Mouse (Mus musculus) brain, adult 10 weeks (tissue): ENCODE results near the gene Gm9049. TPM values are rescaled to one million over a fixed set of nuclear protein-coding genes. Genes with fewer than 3 reads are reported as not detected.

Experiments used
- polyA plus RNA-seq: library from polyadenylated mRNA; stranded (reverse); fragments of 350-450 nt; fragmentation: Illumina TruSeq; extraction: RNeasy Lipid Tissue Mini Kit (QIAGEN cat#74804); gene quantifications from one replicate; pipeline ENCODE4 v1.2.3, GENCODE M21; 2015; ENCODE audit warnings: low read depth, low replicate concordance

Gm9049 gene
- not detected for polyA plus RNA-seq

GRCm38 (mm10) chr10:118354005-118354404 is at the start of gene Gm9049:
Gene Gm9049, minus strand, starts transcription at chr10:118354105.

DNA sequence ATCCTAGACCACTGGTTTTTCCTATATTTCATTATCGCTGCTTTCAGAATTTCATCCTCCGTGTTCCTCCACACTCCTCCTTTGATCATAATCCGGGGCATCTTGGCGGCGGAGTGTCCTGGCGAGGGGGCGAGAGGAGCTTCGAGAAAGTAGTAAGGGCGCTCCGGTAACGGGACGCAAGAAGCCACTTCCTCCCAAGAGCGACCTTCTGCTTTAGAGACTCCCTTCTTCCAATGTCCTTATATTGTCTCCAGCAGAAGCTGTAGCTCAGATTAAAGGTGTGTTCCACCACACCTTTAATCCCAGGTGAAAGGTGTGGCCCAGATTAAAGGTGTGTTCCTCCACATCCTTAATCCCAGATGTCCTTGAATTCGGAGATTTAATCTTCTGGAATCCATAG is 5.3 kb downstream of the Gm9049 start, which contains the start of gene Gm9048:
Gene Gm9048 (minus strand): TSS at position 101 of the 400 bp plus-strand sequence.

DNA sequence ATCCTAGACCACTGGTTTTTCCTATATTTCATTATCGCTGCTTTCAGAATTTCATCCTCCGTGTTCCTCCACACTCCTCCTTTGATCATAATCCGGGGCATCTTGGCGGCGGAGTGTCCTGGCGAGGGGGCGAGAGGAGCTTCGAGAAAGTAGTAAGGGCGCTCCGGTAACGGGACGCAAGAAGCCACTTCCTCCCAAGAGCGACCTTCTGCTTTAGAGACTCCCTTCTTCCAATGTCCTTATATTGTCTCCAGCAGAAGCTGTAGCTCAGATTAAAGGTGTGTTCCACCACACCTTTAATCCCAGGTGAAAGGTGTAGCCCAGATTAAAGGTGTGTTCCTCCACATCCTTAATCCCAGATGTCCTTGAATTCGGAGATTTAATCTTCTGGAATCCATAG is 10.8 kb downstream of the Gm9049 start, which contains the start of gene Gm9046:
Gene Gm9046 (minus strand): TSS at position 101 of the 400 bp plus-strand sequence.

DNA sequence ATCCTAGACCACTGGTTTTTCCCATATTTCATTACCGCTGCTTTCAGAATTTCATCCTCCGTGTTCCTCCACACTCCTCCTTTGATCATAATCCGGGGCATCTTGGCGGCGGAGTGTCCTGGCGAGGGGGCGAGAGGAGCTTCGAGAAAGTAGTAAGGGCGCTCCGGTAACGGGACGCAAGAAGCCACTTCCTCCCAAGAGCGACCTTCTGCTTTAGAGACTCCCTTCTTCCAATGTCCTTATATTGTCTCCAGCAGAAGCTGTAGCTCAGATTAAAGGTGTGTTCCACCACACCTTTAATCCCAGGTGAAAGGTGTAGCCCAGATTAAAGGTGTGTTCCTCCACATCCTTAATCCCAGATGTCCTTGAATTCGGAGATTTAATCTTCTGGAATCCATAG is 16.2 kb downstream of the Gm9049 start, which contains the start of gene Gm9045:
Gene Gm9045 (minus strand): TSS at position 101 of the 400 bp plus-strand sequence.

DNA sequence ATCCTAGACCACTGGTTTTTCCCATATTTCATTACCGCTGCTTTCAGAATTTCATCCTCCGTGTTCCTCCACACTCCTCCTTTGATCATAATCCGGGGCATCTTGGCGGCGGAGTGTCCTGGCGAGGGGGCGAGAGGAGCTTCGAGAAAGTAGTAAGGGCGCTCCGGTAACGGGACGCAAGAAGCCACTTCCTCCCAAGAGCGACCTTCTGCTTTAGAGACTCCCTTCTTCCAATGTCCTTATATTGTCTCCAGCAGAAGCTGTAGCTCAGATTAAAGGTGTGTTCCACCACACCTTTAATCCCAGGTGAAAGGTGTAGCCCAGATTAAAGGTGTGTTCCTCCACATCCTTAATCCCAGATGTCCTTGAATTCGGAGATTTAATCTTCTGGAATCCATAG is 21.6 kb downstream of the Gm9049 start, which contains the start of gene Gm9044:
Gene Gm9044 (minus strand): TSS at position 101 of the 400 bp plus-strand sequence.

DNA sequence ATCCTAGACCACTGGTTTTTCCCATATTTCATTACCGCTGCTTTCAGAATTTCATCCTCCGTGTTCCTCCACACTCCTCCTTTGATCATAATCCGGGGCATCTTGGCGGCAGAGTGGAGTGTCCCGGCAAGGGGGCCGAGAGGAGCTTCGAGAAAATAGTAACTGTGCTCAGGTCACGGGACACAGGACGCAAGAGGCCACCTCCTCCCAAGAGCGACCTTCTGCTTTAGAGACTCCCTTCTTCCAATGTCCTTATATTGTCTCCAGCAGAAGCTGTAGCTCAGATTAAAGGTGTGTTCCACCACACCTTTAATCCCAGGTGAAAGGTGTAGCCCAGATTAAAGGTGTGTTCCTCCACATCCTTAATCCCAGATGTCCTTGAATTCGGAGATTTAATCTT is 27.0 kb downstream of the Gm9049 start, which contains the start of gene Gm9040:
Gene Gm9040 (minus strand): TSS at position 101 of the 400 bp plus-strand sequence.

Other genes with a start within 250 kb of the Gm9049 start
- 9.3 TPM for gene Mdm1, start 212.3 kb downstream of the Gm9049 start, polyA plus RNA-seq
- gene Il22, start 149.2 kb downstream of the Gm9049 start, polyA plus RNA-seq: not detected
- gene Gm32717, start 113.3 kb downstream of the Gm9049 start, polyA plus RNA-seq: not detected
- not detected for gene Gm32802, start 95.4 kb downstream of the Gm9049 start, polyA plus RNA-seq
- gene Iltifb, start 59.1 kb downstream of the Gm9049 start, polyA plus RNA-seq: not detected
- not detected for gene Gm9040, start 27.1 kb downstream of the Gm9049 start, polyA plus RNA-seq
- gene Gm9044, start 21.7 kb downstream of the Gm9049 start, polyA plus RNA-seq: not detected
- gene Gm9045, start 16.3 kb downstream of the Gm9049 start, polyA plus RNA-seq: not detected
- gene Gm9046, start 10.8 kb downstream of the Gm9049 start, polyA plus RNA-seq: not detected
- not detected for gene Gm9048, start 5.4 kb downstream of the Gm9049 start, polyA plus RNA-seq
- gene Ifng, start 86.9 kb upstream of the Gm9049 start, polyA plus RNA-seq: not detected